Mouse (Mus musculus) urinary bladder, postnatal 25 days (tissue): Measurements from ENCODE around the gene Smg1.

Source experiments
- DNase-seq: peaks from one replicate; pipeline ENCODE4 v3.0.0; 2022; ENCODE audit warnings: low spot score

The Smg1 gene

GRCm38 (mm10) chr7:118104458-118105052, 138.9 kb downstream of the Smg1 start:
- DNase-seq: no peak

GRCm38 (mm10) chr7:118103462-118104379, 139.7 kb downstream of the Smg1 start:
- DNase-seq: no peak

- no peak for DNase-seq
Observed at GRCm38 (mm10) chr7:118102678-118103461, 140.6 kb downstream of the Smg1 start.

GRCm38 (mm10) chr7:118102231-118102630, 141.2 kb downstream of the Smg1 start:
- DNase-seq: no peak

- DNase-seq: no peak
Observed at GRCm38 (mm10) chr7:118097615-118098014, 145.9 kb downstream of the Smg1 start.
